Mouse (Mus musculus) spleen, adult 2 months (tissue): ENCODE measurements around the gene Ehbp1. TPM values are rescaled to one million over a fixed set of nuclear protein-coding genes. Genes with fewer than 3 reads are reported as not detected.

Source experiments
- DNase-seq, 2 experiments: peaks; one replicate each; pipeline versions ENCODE4 v3.0.0 to v3.0.0-alpha.2; 2012 to 2021; ENCODE audit warnings: low spot score in 2 of 2, low read depth in 1 of 2
- H3K27ac ChIP-seq: fragments of 200-500 bp; 2 replicates; pipeline ENCODE4 v1.5.1; 2012; ENCODE audit warnings: low read length, inconsistent platforms; ENCODE audit not compliant: insufficient read depth
- H3K27me3 ChIP-seq: fragments of 200-500 bp; 2 replicates; pipeline ENCODE4 v1.6.1; 2012; ENCODE audit warnings: mild to moderate bottlenecking, moderate library complexity, low read length, inconsistent platforms; ENCODE audit not compliant: control insufficient read depth, insufficient read depth
- H3K36me3 ChIP-seq: fragments of 200-500 bp; 2 replicates; pipeline ENCODE4 v1.6.1; 2012; ENCODE audit warnings: mild to moderate bottlenecking, low read length, inconsistent platforms; ENCODE audit not compliant: control insufficient read depth, insufficient read depth
- H3K4me1 ChIP-seq: fragments of 200-500 bp; 2 replicates; pipeline ENCODE4 v1.6.1; 2011; ENCODE audit warnings: inconsistent platforms; ENCODE audit not compliant: control insufficient read depth, insufficient read depth, insufficient read length
- H3K4me3 ChIP-seq: fragments of 200-500 bp; 2 replicates; pipeline ENCODE4 v1.5.1; 2011; ENCODE audit warnings: mild to moderate bottlenecking, inconsistent platforms; ENCODE audit not compliant: insufficient read depth, insufficient read length; ENCODE audit errors: extremely low read depth
- CTCF ChIP-seq: fragments of 200-500 bp; IDR thresholded peaks from 2 replicates; pipeline ENCODE4 v1.5.1; 2011; ENCODE audit warnings: mild to moderate bottlenecking, inconsistent platforms; ENCODE audit not compliant: insufficient read depth, insufficient read length, insufficient replicate concordance; ENCODE audit errors: extremely low read depth
- POLR2A ChIP-seq: fragments of 200-500 bp; IDR thresholded peaks from 2 replicates; pipeline ENCODE4 v1.6.1; 2011; ENCODE audit warnings: low read depth, low read length, inconsistent platforms
- WGBS: fragments of 180-500 bp; shearing (Covaris S2); methylation state at CpG from one replicate; pipeline ENCODE4 v1.1.7; 2018; 5-methylcytosine and 5-hydroxymethylcytosine counted together
- polyA plus RNA-seq: library from polyadenylated mRNA; depleted of rRNA; stranded (reverse); fragments of >200 nt; gene quantifications from 2 replicates; pipeline ENCODE4 v1.2.3, GENCODE M21; 2012; rRNA removed

Ehbp1 gene
- polyA plus RNA-seq, 1 experiment = 0.36 TPM

- H3K4me3 ChIP-seq = no peak overlapping the region
- DNase-seq = no peak
- TF ChIP-seq CTCF = peak; percentile 10; the same call in 1 of the 2 replicates
- TF ChIP-seq POLR2A = no peak
- H3K27ac ChIP-seq = no peak overlapping the region
- H3K27me3 ChIP-seq = no peaks in the 10 kb centered on the region
- 69% methylated on average over 5 of the region's 5 CpGs for WGBS
- H3K4me1 ChIP-seq = no peaks in the 10 kb centered on the region; the same call in 1 of the 2 replicates
- no peaks in the 10 kb centered on the region for H3K36me3 ChIP-seq
These were observed 368.0 kb downstream of the Ehbp1 start for GRCm38 (mm10) chr11:21974005-21974531.

- WGBS = 83% methylated on average over 3 of the region's 3 CpGs
- no peak overlapping the region for H3K4me3 ChIP-seq
- H3K27me3 ChIP-seq = no peaks in the 10 kb centered on the region
- H3K4me1 ChIP-seq = no peaks in the 10 kb centered on the region; the same call in 1 of the 2 replicates
- DNase-seq = no peak
- no peak overlapping the region for H3K27ac ChIP-seq
- no peaks in the 10 kb centered on the region for H3K36me3 ChIP-seq
- TF ChIP-seq CTCF = no peak
- TF ChIP-seq POLR2A = no peak
These were observed 368.5 kb downstream of the Ehbp1 start for GRCm38 (mm10) chr11:21973597-21973996.

- H3K36me3 ChIP-seq = no peaks in the 10 kb centered on the region
- no peaks in the 10 kb centered on the region; the same call in 1 of the 2 replicates for H3K4me1 ChIP-seq
- no peaks in the 10 kb centered on the region for H3K27me3 ChIP-seq
- 88% methylated on average over 3 of the region's 3 CpGs for WGBS
- H3K4me3 ChIP-seq = no peak overlapping the region
- no peak overlapping the region for H3K27ac ChIP-seq
- no peak for TF ChIP-seq POLR2A
- no peak for TF ChIP-seq CTCF
- DNase-seq = no peak
These were observed 373.2 kb downstream of the Ehbp1 start for GRCm38 (mm10) chr11:21968922-21969321.

Other genes starting within 250 kb of the Ehbp1 start
- gene Tmem17, start 169.8 kb upstream of the Ehbp1 start, polyA plus RNA-seq = 1.1 and 1.5 TPM in 2 replicates